Mouse (Mus musculus) neural tube, embryonic 11.5 days (tissue): ENCODE measurements at regions not wholly inside any gene's neighbourhood (a gene's known extent, or its start where the extent isn't known, plus 50 kb on each side); places are given as distances from the start of the nearest gene placed in this dataset.

ENCODE experiments used
- ATAC-seq: fragments of 200-750 bp; cut with Nextera tagmentation; 2 replicates; pipeline ENCODE4 v1.8.0; 2017; ENCODE audit warnings: moderate number of reproducible peaks, mild to moderate bottlenecking, moderate TSS enrichment, moderate library complexity; ENCODE audit not compliant: insufficient read depth, low FRiP score, low TSS enrichment
- DNase-seq: peaks from one replicate; pipeline ENCODE4 v3.0.0-alpha.2; 2015; ENCODE audit warnings: low spot score
- H3K27ac ChIP-seq: fragments of 300-500 bp; sonication (generic); 2 replicates; pipeline ENCODE4 v1.5.1; 2014; ENCODE audit warnings: low read depth, mild to moderate bottlenecking, low read length
- H3K27me3 ChIP-seq: fragments of 300-500 bp; sonication (generic); 2 replicates; pipeline ENCODE4 v1.6.1; 2014; ENCODE audit warnings: mild to moderate bottlenecking, low read length, mixed read lengths; ENCODE audit not compliant: control insufficient read depth, insufficient read depth
- H3K36me3 ChIP-seq: fragments of 300-500 bp; sonication (generic); 2 replicates; pipeline ENCODE4 v1.6.1; 2014; ENCODE audit warnings: mild to moderate bottlenecking, low read length, moderate library complexity, mixed read lengths; ENCODE audit not compliant: control insufficient read depth, insufficient read depth
- H3K4me1 ChIP-seq: fragments of 300-500 bp; sonication (generic); 2 replicates; pipeline ENCODE4 v1.6.1; 2014; ENCODE audit warnings: low read length, mixed read lengths; ENCODE audit not compliant: control insufficient read depth, insufficient read depth
- H3K4me2 ChIP-seq: fragments of 300-500 bp; sonication (generic); 2 replicates; pipeline ENCODE4 v1.6.1; 2014; ENCODE audit warnings: low read depth, mild to moderate bottlenecking, moderate library complexity
- H3K4me3 ChIP-seq: fragments of 300-500 bp; sonication (generic); 2 replicates; pipeline ENCODE4 v1.5.1; 2014; ENCODE audit warnings: low read depth, low read length
- H3K9ac ChIP-seq: fragments of 300-500 bp; sonication (generic); 2 replicates; pipeline ENCODE4 v1.6.1; 2014; ENCODE audit warnings: mild to moderate bottlenecking, low read length
- H3K9me3 ChIP-seq: fragments of 300-500 bp; sonication (generic); 2 replicates; pipeline ENCODE4 v1.6.1; 2016; ENCODE audit warnings: low read length; ENCODE audit not compliant: control insufficient read depth
- WGBS: fragments of 180-500 bp; shearing (Covaris S2); extraction: QIAGEN DNeasy Blood & Tissue Kit; methylation state at CpG from one replicate; pipeline ENCODE4 v1.1.7; 2014; 5-methylcytosine and 5-hydroxymethylcytosine counted together

DNA sequence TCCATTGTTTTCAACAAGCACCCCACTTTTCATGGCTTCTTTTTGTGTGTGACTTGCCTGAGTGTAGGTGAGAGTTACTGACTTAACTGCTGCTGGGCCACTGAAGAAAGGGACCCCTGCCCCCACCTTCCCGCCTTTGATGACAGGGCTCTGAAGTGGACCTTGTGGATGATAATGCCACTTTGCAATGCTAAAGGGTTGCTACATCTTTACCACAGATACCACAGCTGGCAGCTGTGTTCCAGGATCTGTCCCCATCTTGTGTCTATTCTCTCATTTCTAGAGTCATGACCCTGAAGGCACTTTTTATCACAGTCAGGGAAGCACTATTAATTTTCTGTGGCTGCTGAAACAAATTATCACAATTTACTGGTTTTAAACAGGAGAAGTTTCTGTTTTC, 163.9 kb upstream of the Pik3r1 start:
- Histone ChIP-seq H3K27ac (no peak overlapping the region), H3K27me3 (no peaks in the 10 kb centered on the region), H3K9me3 (no peaks in the 10 kb centered on the region), H3K4me2 (no peak overlapping the region), H3K4me1 (no peaks in the 10 kb centered on the region), H3K9ac (no peak overlapping the region), H3K4me3 (no peak overlapping the region), H3K36me3 (no peaks in the 10 kb centered on the region)
- ATAC-seq (no peak), DNase-seq (no peak)
- 71% methylated on average over 1 of the region's 1 CpGs for WGBS

DNA sequence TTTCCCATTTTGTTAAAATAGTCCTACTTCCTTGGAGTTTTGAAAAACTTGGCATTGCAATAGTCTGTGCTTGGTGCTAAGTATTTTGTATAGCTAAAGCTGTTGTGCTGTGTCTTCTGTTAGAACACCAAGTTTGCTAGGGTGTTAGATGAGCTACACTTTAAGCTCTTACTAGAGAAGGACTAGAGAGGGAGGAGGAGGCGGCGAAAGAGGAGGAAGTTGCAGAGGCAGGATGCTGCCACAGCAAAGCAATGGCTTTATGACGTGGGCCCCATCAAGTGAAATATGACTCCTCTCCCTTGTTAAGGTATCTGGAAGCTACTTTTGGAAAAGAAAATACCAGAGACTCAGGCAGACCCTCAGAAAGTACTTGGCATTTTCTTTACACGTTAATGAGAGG, 167.8 kb upstream of the Pik3r1 start:
- DNase-seq (no peak), ATAC-seq (no peak)
- H3K36me3 ChIP-seq, result no peaks in the 10 kb centered on the region
- 47% methylated on average over 4 of the region's 4 CpGs for WGBS
- H3K4me2 ChIP-seq, result no peak overlapping the region
- no peaks in the 10 kb centered on the region for H3K9me3 ChIP-seq
- H3K9ac ChIP-seq, result no peak overlapping the region
- H3K27me3 ChIP-seq, result no peaks in the 10 kb centered on the region
- H3K4me3 ChIP-seq, result no peak overlapping the region
- H3K4me1 ChIP-seq, result no peaks in the 10 kb centered on the region
- H3K27ac ChIP-seq, result no peak overlapping the region

- no peak overlapping the region for H3K9ac ChIP-seq
- WGBS, result 77% methylated on average over 3 of the region's 3 CpGs
- ATAC-seq, result no peak
- DNase-seq, result no peak
- H3K27ac ChIP-seq, result no peak overlapping the region
- H3K4me3 ChIP-seq, result no peak overlapping the region
- H3K4me2 ChIP-seq, result no peak overlapping the region
- H3K27me3 ChIP-seq, result no peaks in the 10 kb centered on the region
- no peaks in the 10 kb centered on the region for H3K9me3 ChIP-seq
- H3K4me1 ChIP-seq, result no peaks in the 10 kb centered on the region
- no peaks in the 10 kb centered on the region for H3K36me3 ChIP-seq
These were observed 186.5 kb upstream of the Pik3r1 start for GRCm38 (mm10) chr13:101954521-101954920.

DNA sequence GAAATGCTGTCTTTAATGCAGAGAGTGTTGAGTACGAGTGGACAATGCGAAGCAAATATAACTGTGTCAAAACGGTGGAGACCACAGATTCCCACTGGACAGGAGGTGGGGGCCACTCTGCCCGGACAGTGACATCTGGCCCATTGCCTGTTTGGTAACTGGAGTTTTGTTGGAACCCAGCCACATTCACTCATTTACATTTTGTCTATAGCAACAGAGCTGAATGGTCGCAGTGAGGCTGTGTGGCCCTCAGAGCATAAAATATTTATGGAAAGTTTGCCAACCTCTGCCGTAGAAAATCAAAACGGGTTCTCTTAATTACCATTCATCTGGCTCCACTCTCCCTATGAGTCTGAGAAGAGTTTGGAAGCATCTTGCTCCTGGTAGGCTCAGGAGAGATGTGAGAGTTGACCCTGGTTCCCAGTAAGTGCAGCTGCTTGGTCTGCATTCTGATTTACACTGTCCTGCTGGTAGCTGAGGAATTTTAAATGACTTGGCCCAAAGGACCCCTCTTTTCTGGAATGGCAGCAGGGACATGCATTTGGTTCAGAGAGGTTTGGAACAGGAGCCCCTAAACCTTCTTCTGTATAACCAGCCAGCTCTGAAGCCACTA, 187.9 kb upstream of the Pik3r1 start:
- peak; percentile 38; the same call in 1 of the 2 replicates for ATAC-seq
- no peak overlapping the region for H3K27ac ChIP-seq
- H3K9me3 ChIP-seq, result no peaks in the 10 kb centered on the region
- H3K4me2 ChIP-seq, result no peak overlapping the region
- H3K36me3 ChIP-seq, result no peaks in the 10 kb centered on the region
- 71% methylated on average over 7 of the region's 7 CpGs for WGBS
- H3K9ac ChIP-seq, result no peak overlapping the region
- H3K4me3 ChIP-seq, result no peak overlapping the region
- DNase-seq, result peak; percentile 11
- no peaks in the 10 kb centered on the region for H3K4me1 ChIP-seq
- no peaks in the 10 kb centered on the region for H3K27me3 ChIP-seq

- ATAC-seq, result no peak
- whole genome bisulfite sequencing, result 97% methylated on average over 4 of the region's 4 CpGs
These were observed 189.8 kb upstream of the Pik3r1 start for GRCm38 (mm10) chr13:101957782-101958181.

GRCm38 (mm10) chr13:101965537-101965936, 197.5 kb upstream of the Pik3r1 start:
- Histone ChIP-seq H3K27me3 (no peaks in the 10 kb centered on the region), H3K4me2 (no peak overlapping the region), H3K36me3 (no peaks in the 10 kb centered on the region), H3K27ac (no peak overlapping the region), H3K4me1 (no peaks in the 10 kb centered on the region), H3K4me3 (no peak overlapping the region), H3K9ac (no peak overlapping the region), H3K9me3 (no peaks in the 10 kb centered on the region)
- ATAC-seq (no peak), DNase-seq (no peak)
- 69% methylated on average over 7 of the region's 7 CpGs for WGBS

More at GRCm38 (mm10) chr13:101957782-101958181, 189.8 kb upstream of the Pik3r1 start:
- H3K9ac ChIP-seq, result no peak overlapping the region
- H3K36me3 ChIP-seq, result no peaks in the 10 kb centered on the region
- H3K4me2 ChIP-seq, result no peak overlapping the region
- no peaks in the 10 kb centered on the region for H3K27me3 ChIP-seq
- no peak overlapping the region for H3K4me3 ChIP-seq
- H3K4me1 ChIP-seq, result no peaks in the 10 kb centered on the region
- H3K27ac ChIP-seq, result no peak overlapping the region
- H3K9me3 ChIP-seq, result no peaks in the 10 kb centered on the region
- DNase-seq, result no peak

DNA sequence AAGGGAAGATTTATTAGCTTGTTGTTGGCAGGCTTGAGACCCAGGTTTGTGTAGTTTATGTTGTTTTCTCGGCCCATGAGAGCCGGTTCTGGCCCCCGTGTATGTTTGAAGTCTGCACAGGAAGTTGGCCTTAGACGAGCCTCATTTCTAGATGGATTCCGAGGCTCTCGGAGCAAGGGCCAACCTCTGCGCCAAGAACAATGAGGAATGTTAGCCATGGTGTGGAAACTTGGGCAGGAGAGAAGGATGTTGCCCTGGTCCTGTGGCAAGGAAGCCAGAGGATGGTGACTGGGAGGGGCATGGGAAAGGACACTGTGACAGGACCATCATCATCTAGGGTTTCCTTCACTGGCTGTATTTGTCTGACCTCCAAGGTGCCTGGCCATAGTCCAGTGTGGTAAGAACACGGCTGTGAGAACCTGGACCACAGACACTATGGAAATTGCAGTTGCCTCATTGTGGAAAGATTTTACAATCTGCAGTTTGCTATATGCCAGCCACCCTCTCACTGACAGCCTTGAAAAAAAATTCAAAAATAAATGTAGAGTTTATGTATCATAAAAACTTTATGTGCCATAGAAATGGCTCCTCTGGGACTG, 198.9 kb upstream of the Pik3r1 start:
- H3K9me3 ChIP-seq, result no peaks in the 10 kb centered on the region
- WGBS, result 83% methylated on average over 8 of the region's 8 CpGs

DNA sequence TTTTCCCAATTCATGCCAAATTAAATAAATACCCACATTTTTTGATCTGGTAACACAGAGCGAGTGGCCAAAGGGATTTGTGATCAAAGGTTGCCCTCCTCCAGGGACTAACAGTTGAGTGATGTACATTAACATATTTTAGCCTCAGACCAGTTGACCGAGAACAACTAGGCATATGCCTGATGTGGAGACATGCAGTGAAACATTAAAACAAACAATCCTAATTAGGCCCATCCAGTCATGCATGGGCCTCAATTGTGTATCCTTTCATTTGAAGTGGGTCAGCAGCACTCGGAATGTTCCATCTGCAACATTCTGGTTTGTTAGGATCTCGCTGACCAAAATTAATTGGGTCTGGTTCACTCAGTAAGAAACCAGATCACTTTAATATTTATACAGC, 199.4 kb upstream of the Pik3r1 start:
- ATAC-seq, result no peak
- Histone ChIP-seq H3K27ac (no peak overlapping the region), H3K4me2 (no peak overlapping the region), H3K36me3 (no peaks in the 10 kb centered on the region), H3K9ac (no peak overlapping the region), H3K4me3 (no peak overlapping the region), H3K27me3 (no peaks in the 10 kb centered on the region), H3K9me3 (no peaks in the 10 kb centered on the region), H3K4me1 (no peaks in the 10 kb centered on the region)
- WGBS, result 83% methylated on average over 4 of the region's 4 CpGs
- DNase-seq, result no peak

More for the DNA sequence above, 198.9 kb upstream of the Pik3r1 start:
- Histone ChIP-seq H3K4me2 (no peak overlapping the region), H3K9ac (no peak overlapping the region), H3K4me1 (no peaks in the 10 kb centered on the region), H3K27me3 (no peaks in the 10 kb centered on the region), H3K36me3 (no peaks in the 10 kb centered on the region), H3K27ac (no peak overlapping the region), H3K4me3 (no peak overlapping the region)
- DNase-seq, result no peak
- ATAC-seq, result no peak

DNA sequence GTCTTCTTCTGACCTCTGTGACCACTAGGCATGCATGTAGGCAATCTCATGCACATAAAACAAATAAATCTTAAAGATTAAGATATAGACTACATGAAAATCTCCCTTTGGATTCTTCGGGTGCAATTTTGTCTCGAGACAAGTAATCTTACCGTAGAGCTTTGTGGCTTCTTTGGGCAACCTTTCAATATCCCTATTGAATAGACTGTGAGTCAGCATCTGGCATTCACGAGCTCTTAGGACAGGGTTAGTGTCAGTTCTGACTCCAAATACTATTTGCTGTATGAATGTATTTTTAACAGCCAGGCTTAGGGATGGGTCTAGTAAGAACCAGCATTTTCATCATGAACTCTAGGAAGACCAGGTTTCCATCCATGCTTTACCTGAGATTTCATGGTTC, 208.7 kb upstream of the Pik3r1 start:
- H3K9me3 ChIP-seq, result no peaks in the 10 kb centered on the region
- no peak for ATAC-seq
- no peak overlapping the region for H3K4me2 ChIP-seq
- H3K27me3 ChIP-seq, result no peaks in the 10 kb centered on the region
- no peak for DNase-seq
- WGBS, result 94% methylated on average over 4 of the region's 4 CpGs
- H3K9ac ChIP-seq, result no peak overlapping the region
- no peak overlapping the region for H3K4me3 ChIP-seq
- H3K4me1 ChIP-seq, result no peaks in the 10 kb centered on the region
- no peak overlapping the region for H3K27ac ChIP-seq
- no peaks in the 10 kb centered on the region for H3K36me3 ChIP-seq
